Mouse (Mus musculus) myocyte (in vitro differentiated cells): ENCODE measurements around the gene Nfkbie.

ENCODE experiments used
- MAX ChIP-seq: IDR thresholded peaks from one replicate; pipeline ENCODE4 v1.6.1; 2011; ENCODE audit warnings: low read depth, mild to moderate bottlenecking, control low read depth
- POLR2A ChIP-seq: IDR thresholded peaks from one replicate; pipeline ENCODE4 v1.6.1; 2011; ENCODE audit warnings: low read depth, mild to moderate bottlenecking, control low read depth, moderate library complexity; ENCODE audit not compliant: insufficient read length
- TCF12 ChIP-seq: IDR thresholded peaks from one replicate; pipeline ENCODE4 v1.6.1; 2011; ENCODE audit warnings: mild to moderate bottlenecking, control low read depth; ENCODE audit not compliant: poor library complexity, insufficient read depth, severe bottlenecking
- USF1 ChIP-seq: IDR thresholded peaks from one replicate; pipeline ENCODE4 v1.6.1; 2011; ENCODE audit warnings: low read depth, mild to moderate bottlenecking, control low read depth, moderate library complexity

GRCm38 (mm10) chr17:45544873-45545277 is 10.6 kb upstream of the Nfkbie start:
- no peak for TF ChIP-seq POLR2A
- TF ChIP-seq MAX = no peak
- no peak for TF ChIP-seq TCF12
- TF ChIP-seq USF1 = no peak
